Mouse (Mus musculus): ENCODE results near the gene Timp4. TPM values are rescaled to one million over a fixed set of nuclear protein-coding genes. Genes with fewer than 3 reads are reported as not detected.

Gene Timp4
- polyA plus RNA-seq, 1 experiment: 1.5 TPM

DNA sequence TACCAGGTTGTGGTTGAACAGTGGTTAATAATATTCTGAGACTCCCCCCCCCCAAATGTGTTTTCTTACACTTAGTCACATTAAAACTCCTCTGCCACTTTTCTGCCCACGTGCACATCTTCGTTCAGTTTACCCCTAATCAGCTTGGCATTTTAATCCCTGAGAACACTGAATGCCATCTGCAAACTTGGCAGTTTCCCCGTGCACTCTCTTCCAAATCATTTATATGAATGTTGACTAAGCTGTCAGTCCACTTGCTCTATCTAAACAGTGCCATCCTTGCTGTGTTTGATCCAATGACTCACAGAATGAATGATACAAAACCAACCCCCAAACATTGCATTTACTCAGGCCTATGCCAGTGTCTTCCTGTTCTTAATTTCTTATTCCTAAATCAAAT lies 26.5 kb downstream of the Timp4 start:
- no peak overlapping the region for H3K27ac ChIP-seq (ENCODE audit: control insufficient read depth, insufficient read depth, low read depth, low read length)
- H3K4me1 ChIP-seq (ENCODE audit: control insufficient read depth, insufficient read depth, low read length): no peaks in the 10 kb centered on the region
- H3K27me3 ChIP-seq (ENCODE audit: control insufficient read depth, insufficient read depth, low read length): no peaks in the 10 kb centered on the region
- H3K36me3 ChIP-seq (ENCODE audit: control insufficient read depth, insufficient read depth, low read length): no peaks in the 10 kb centered on the region
- TF ChIP-seq POLR2A (IDR thresholded peaks at IDR 0.05; ENCODE audit: control insufficient read depth, low read depth, low read length) (no peak), CTCF (IDR thresholded peaks at IDR 0.05; ENCODE audit: control insufficient read depth, insufficient read depth, insufficient replicate concordance, low read depth, low read length) (no peak)
- H3K4me3 ChIP-seq (ENCODE audit: control insufficient read depth, low read depth, low read length): no peak overlapping the region

DNA sequence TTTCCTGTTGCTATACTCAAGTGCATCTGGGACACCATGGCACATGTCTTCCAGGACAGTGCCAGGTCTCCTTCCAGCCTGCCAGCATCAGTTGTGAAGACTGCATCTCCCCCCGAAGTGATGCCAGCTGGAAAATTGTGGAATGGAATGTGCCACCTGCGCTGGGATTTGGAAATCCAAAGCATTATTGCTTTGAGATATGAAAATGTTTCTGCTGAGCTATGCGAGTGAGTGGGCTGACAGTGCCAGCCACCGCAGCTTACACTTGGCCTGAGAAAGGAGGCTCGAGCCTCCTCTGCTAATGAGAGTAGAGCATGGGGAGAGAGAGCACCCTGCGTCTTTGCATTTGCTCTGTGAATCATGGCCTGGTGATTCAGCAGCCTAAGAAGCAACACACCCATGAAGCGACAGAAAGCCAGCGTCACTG lies 30.8 kb downstream of the Timp4 start:
- no peak for TF ChIP-seq POLR2A (IDR thresholded peaks at IDR 0.05; ENCODE audit: control insufficient read depth, low read depth, low read length)
- no peak for TF ChIP-seq CTCF (IDR thresholded peaks at IDR 0.05; ENCODE audit: control insufficient read depth, insufficient read depth, insufficient replicate concordance, low read depth, low read length)
- Histone ChIP-seq H3K27ac (ENCODE audit: control insufficient read depth, insufficient read depth, low read depth, low read length) (no peak overlapping the region), H3K4me3 (ENCODE audit: control insufficient read depth, low read depth, low read length) (no peak overlapping the region), H3K27me3 (ENCODE audit: control insufficient read depth, insufficient read depth, low read length) (no peaks in the 10 kb centered on the region), H3K36me3 (ENCODE audit: control insufficient read depth, insufficient read depth, low read length) (no peaks in the 10 kb centered on the region), H3K4me1 (ENCODE audit: control insufficient read depth, insufficient read depth, low read length) (no peaks in the 10 kb centered on the region)

DNA sequence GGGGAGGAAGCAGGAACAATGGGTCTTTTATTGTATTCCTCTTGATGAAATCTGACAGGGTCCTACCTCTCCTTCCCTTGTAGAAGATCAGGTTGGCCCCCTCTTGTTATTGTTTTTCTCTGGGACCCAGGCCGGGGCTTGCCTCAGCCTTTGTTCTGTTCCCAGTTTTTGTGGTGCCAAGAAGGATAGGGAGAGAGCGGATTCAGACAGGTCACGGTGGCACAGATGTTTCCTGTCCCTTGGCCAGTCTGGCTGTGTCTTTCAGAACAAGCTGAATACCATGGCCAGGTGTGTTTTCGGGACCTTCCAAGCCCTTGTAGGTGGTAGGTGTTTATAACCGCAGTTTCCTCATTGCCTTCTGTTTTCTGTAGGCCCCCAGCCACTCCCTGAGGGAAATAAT lies 38.9 kb downstream of the Timp4 start:
- H3K4me3 ChIP-seq (ENCODE audit: control insufficient read depth, low read depth, low read length): no peak overlapping the region
- no peak overlapping the region for H3K27ac ChIP-seq (ENCODE audit: control insufficient read depth, insufficient read depth, low read depth, low read length)
- no peak for TF ChIP-seq CTCF (IDR thresholded peaks at IDR 0.05; ENCODE audit: control insufficient read depth, insufficient read depth, insufficient replicate concordance, low read depth, low read length)
- TF ChIP-seq POLR2A (IDR thresholded peaks at IDR 0.05; ENCODE audit: control insufficient read depth, low read depth, low read length): no peak
- H3K4me1 ChIP-seq (ENCODE audit: control insufficient read depth, insufficient read depth, low read length): no peaks in the 10 kb centered on the region
- H3K36me3 ChIP-seq (ENCODE audit: control insufficient read depth, insufficient read depth, low read length): no peaks in the 10 kb centered on the region
- no peaks in the 10 kb centered on the region for H3K27me3 ChIP-seq (ENCODE audit: control insufficient read depth, insufficient read depth, low read length)

DNA sequence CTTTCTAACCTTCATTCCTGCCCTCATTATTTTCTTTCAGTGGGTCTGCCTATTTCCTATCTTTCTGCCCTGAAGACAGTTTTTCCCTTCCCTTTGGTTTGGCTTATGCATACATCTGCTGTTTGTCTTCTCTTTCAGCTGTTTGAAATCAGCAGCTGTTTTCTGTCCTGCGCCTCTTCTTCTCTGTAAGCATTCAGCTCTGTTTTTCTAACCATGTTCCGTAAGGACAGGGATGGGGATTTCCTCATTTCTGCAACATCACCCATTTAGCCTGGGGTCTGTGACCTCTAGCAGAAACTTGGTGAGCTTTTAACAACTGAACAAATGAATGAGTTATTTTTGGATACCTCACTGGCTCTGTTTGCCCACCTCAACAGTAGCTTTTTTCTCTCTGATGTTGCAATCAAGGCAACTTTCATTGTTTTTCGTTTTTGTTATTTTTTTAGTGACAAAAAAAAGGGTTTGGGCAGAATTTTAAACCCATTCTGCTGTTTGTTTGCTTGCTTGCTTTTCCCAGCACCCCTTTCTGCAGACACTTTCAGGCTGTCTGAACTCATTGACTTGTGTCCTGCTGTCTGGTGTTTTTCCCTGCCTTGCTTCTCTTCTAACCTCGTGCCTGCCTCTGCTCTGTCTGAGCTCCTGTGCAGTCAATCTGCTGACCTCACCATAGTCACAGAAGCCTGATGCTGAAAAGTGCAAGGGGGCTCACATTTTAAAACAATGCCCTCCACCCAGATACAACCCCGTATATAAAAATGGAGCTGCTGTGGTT lies 39.7 kb downstream of the Timp4 start:
- H3K4me1 ChIP-seq (ENCODE audit: control insufficient read depth, insufficient read depth, low read length): no peaks in the 10 kb centered on the region
- H3K36me3 ChIP-seq (ENCODE audit: control insufficient read depth, insufficient read depth, low read length): no peaks in the 10 kb centered on the region
- H3K27me3 ChIP-seq (ENCODE audit: control insufficient read depth, insufficient read depth, low read length): no peaks in the 10 kb centered on the region
- no peak overlapping the region for H3K4me3 ChIP-seq (ENCODE audit: control insufficient read depth, low read depth, low read length)
- H3K27ac ChIP-seq (ENCODE audit: control insufficient read depth, insufficient read depth, low read depth, low read length): no peak overlapping the region
- TF ChIP-seq POLR2A (IDR thresholded peaks at IDR 0.05; ENCODE audit: control insufficient read depth, low read depth, low read length) (no peak), CTCF (IDR thresholded peaks at IDR 0.05; ENCODE audit: control insufficient read depth, insufficient read depth, insufficient replicate concordance, low read depth, low read length) (no peak)

DNA sequence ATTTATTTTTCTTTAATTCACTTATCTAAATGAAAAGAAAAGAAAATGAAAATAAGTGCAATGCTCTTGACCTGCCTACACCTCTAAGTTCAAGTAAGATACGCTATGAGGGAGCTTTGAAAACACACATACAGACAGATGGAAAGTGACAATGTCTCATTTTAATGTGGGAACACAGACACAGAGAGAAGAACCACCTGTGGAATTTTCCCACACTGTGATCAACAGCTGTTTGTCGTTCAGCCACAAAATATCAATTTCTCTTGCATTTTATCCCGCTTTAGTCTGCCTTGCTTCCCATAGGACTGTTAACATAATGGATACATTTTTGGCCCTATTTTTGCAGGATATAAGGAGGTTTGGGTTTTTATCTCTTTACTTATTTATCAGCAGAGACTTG lies 41.2 kb downstream of the Timp4 start:
- Histone ChIP-seq H3K27ac (ENCODE audit: control insufficient read depth, insufficient read depth, low read depth, low read length) (no peak overlapping the region), H3K36me3 (ENCODE audit: control insufficient read depth, insufficient read depth, low read length) (no peaks in the 10 kb centered on the region), H3K4me3 (ENCODE audit: control insufficient read depth, low read depth, low read length) (no peak overlapping the region), H3K27me3 (ENCODE audit: control insufficient read depth, insufficient read depth, low read length) (no peaks in the 10 kb centered on the region), H3K4me1 (ENCODE audit: control insufficient read depth, insufficient read depth, low read length) (no peaks in the 10 kb centered on the region)
- TF ChIP-seq CTCF (IDR thresholded peaks at IDR 0.05; ENCODE audit: control insufficient read depth, insufficient read depth, insufficient replicate concordance, low read depth, low read length) (no peak), POLR2A (IDR thresholded peaks at IDR 0.05; ENCODE audit: control insufficient read depth, low read depth, low read length) (no peak)

DNA sequence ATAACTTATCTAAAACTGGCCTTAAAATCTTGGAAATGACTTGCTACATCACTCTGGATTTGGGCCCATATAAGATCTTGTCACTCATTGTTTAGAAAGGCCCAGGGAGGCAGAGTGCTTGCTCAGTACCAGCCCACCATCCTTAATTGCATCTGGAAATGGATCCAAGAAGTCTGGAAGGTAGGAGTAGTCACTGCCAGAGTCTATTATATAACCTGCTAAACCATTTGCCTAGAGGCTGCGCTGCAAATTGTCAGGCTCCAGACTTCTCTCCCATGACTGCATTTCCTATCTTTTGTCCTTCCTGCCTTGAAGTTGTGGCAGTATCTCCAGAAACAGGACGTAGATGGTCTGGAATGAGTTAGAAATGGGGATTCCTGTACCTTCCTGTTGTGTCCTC lies 41.8 kb downstream of the Timp4 start:
- H3K27ac ChIP-seq (ENCODE audit: control insufficient read depth, insufficient read depth, low read depth, low read length): no peak overlapping the region
- TF ChIP-seq POLR2A (IDR thresholded peaks at IDR 0.05; ENCODE audit: control insufficient read depth, low read depth, low read length) (no peak), CTCF (IDR thresholded peaks at IDR 0.05; ENCODE audit: control insufficient read depth, insufficient read depth, insufficient replicate concordance, low read depth, low read length) (no peak)
- no peaks in the 10 kb centered on the region for H3K27me3 ChIP-seq (ENCODE audit: control insufficient read depth, insufficient read depth, low read length)
- H3K4me1 ChIP-seq (ENCODE audit: control insufficient read depth, insufficient read depth, low read length): no peaks in the 10 kb centered on the region
- H3K4me3 ChIP-seq (ENCODE audit: control insufficient read depth, low read depth, low read length): no peak overlapping the region
- no peaks in the 10 kb centered on the region for H3K36me3 ChIP-seq (ENCODE audit: control insufficient read depth, insufficient read depth, low read length)

DNA sequence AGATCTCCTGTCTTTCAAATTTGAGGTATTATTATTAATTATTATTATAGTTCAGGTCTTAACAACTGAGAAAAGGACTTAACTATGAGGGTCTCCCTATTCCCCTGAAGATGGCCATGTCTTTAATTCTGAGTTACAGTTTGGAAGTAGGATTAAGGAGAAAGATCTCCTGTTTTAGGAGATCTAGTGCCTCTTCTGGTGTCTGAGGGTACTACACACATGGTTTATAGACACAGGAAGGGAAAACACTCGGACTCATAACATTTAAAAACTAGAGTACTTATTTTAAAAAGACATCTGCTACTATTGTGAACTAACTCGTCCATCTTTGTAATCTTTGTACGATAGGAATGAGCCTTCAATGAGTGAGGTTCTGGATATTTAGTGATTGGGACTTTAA lies 49.0 kb downstream of the Timp4 start:
- no peak overlapping the region for H3K4me3 ChIP-seq (ENCODE audit: control insufficient read depth, low read depth, low read length)
- H3K36me3 ChIP-seq (ENCODE audit: control insufficient read depth, insufficient read depth, low read length): no peaks in the 10 kb centered on the region
- H3K27me3 ChIP-seq (ENCODE audit: control insufficient read depth, insufficient read depth, low read length): no peaks in the 10 kb centered on the region
- TF ChIP-seq CTCF (IDR thresholded peaks at IDR 0.05; ENCODE audit: control insufficient read depth, insufficient read depth, insufficient replicate concordance, low read depth, low read length) (no peak), POLR2A (IDR thresholded peaks at IDR 0.05; ENCODE audit: control insufficient read depth, low read depth, low read length) (no peak)
- no peaks in the 10 kb centered on the region for H3K4me1 ChIP-seq (ENCODE audit: control insufficient read depth, insufficient read depth, low read length)
- no peak overlapping the region for H3K27ac ChIP-seq (ENCODE audit: control insufficient read depth, insufficient read depth, low read depth, low read length)
